Mouse (Mus musculus): Measurements from ENCODE around the gene Gm17334. TPM values are rescaled to one million over a fixed set of nuclear protein-coding genes. Genes with fewer than 3 reads are reported as not detected.

The Gm17334 gene
- polyA plus RNA-seq, 1 experiment from 2014 or later: not detected

DNA sequence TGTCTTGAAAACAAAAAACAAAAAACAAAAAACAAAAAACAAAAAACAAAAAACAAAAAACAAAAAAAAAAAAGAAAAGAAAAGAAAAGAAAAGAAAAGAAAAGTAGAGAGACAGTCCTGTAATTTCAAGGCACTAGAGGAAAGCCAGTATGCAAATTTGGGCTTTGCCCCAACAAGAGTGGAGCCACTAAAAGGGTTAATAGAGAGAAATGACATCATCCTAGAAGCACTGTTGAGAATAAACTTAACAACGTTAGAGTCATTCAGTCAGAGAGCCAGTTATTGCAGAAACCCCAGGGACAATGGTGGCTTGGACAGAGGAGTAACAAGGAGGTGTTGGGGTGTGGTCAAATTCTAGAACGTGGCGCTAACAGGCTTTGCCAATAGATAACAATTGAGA is 41.8 kb upstream of the Gm17334 start:
- WGBS: 43% methylated on average over 3 of the region's 3 CpGs
- H3K4me3 ChIP-seq (ENCODE audit: control insufficient read depth in 1 of 2, insufficient read depth in 1 of 2, low read depth in 1 of 2, low read length in 2 of 2): no peak overlapping the region
- ATAC-seq (ENCODE audit: insufficient number of reproducible peaks, insufficient read depth, low FRiP score, low read depth): no peak
- no peak overlapping the region for H3K27ac ChIP-seq (replicated peaks in 1 of 2; ENCODE audit: control insufficient read depth in 1 of 2, insufficient read depth in 1 of 2, low read depth in 2 of 2, low read length in 2 of 2)
- H3K4me2 ChIP-seq (ENCODE audit: low read length): no peak overlapping the region
- H3K9me3 ChIP-seq (ENCODE audit: control insufficient read depth, low read length): no peaks in the 10 kb centered on the region
- H3K27me3 ChIP-seq (ENCODE audit: control insufficient read depth, insufficient read depth, low read length): no peaks in the 10 kb centered on the region
- H3K9ac ChIP-seq (ENCODE audit: low read length): no peak overlapping the region
- H3K4me1 ChIP-seq (ENCODE audit: control insufficient read depth in 2 of 2, insufficient read depth in 2 of 2, low read length in 2 of 2): no peaks in the 10 kb centered on the region; a peak in 1 of 4 replicates
- H3K36me3 ChIP-seq (ENCODE audit: control insufficient read depth, insufficient read depth, low read length): no peaks in the 10 kb centered on the region

DNA sequence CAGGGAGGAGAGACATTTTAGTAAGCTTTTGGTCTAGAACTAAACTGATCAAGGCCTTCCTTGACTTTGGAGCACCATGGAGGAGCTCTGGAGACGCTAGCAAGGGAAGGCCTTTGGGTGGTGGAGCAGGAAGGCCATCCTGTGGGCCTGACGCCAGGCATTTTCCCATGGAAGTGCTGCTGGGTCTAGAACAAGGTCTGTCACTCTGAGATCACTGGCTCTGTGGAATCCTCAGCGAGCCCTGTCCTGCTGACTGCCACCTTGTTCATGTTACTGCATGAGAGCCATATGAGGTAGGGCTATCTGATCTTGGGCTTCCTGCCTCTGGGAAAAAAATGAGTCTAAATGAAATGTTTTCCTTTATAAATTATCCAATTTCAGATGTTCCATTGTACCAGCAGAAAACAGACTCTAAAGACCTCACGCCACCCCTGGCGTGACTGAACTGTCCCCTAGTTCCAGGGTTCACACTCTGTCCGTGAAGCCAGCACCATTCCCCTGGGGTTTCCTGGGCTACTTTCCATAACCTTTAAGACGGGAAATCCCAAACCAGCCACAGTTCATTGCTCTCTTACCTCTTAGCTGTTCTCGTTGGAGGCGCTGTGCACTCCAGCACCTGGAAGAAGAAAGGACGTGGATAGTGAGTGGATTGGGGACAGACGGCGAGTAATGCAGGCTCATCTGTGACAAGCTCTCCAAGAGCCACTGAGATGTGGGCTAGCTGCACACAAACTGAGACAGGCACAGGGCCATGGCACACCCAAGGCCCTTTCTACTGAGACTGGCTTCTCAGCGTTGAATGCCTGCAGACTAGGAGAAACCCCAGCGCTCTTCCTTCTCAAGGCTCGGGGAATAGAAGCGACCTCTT is 40.2 kb upstream of the Gm17334 start:
- 76% methylated on average over 16 of the region's 16 CpGs for WGBS
- no peak for ATAC-seq (ENCODE audit: insufficient number of reproducible peaks, insufficient read depth, low FRiP score, low read depth)
- H3K4me1 ChIP-seq (ENCODE audit: control insufficient read depth in 2 of 2, insufficient read depth in 2 of 2, low read length in 2 of 2): no peaks in the 10 kb centered on the region; a peak in 1 of 4 replicates

DNA sequence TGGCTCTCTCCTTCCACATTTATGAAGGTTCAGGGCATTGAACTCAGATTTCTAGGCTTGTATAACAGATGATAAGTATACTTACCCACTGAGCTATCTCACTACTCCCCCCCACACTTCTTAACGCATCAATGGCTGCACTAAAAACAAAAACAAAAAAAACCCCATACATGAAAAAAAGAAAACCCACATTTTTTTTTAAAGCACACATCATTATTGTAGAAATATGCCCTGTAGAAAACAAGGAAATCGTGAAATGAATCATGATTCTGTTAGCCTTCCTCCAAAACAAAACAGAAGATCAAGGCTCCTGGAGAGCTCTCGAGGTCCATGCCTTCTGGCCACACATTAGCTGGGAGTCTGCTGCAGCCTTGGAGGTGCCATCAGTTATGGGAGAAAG is 38.3 kb upstream of the Gm17334 start:
- no peak overlapping the region for H3K9ac ChIP-seq (ENCODE audit: low read length)

More for the DNA sequence above, 40.2 kb upstream of the Gm17334 start:
- Histone ChIP-seq H3K9ac (ENCODE audit: low read length) (no peak overlapping the region), H3K4me2 (ENCODE audit: low read length) (no peak overlapping the region), H3K27ac (replicated peaks in 1 of 2; ENCODE audit: control insufficient read depth in 1 of 2, insufficient read depth in 1 of 2, low read depth in 2 of 2, low read length in 2 of 2) (no peak overlapping the region), H3K27me3 (ENCODE audit: control insufficient read depth, insufficient read depth, low read length) (no peaks in the 10 kb centered on the region), H3K4me3 (ENCODE audit: control insufficient read depth in 1 of 2, insufficient read depth in 1 of 2, low read depth in 1 of 2, low read length in 2 of 2) (no peak overlapping the region), H3K9me3 (ENCODE audit: control insufficient read depth, low read length) (no peaks in the 10 kb centered on the region), H3K36me3 (ENCODE audit: control insufficient read depth, insufficient read depth, low read length) (no peaks in the 10 kb centered on the region)

DNA sequence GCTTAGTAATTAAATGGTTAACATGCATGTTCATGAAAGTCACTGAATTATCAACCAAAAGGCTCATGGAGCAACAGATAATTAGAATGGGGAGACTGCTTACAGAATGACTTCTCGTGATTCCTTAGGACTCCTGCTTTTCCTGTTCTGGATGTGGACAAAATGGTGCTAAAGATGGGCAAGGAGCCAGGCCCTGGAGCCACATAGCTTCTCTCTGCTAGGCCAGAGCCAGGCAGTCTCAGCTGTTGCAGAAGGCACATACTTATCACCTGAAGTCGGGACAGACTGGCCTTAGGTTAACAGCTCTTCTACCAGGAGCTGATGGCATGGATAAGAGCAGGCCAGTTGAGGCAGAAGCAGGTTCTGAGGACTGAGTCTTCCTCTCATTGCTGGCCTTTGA is 37.8 kb upstream of the Gm17334 start:
- no peak overlapping the region for H3K27ac ChIP-seq (replicated peaks in 1 of 2; ENCODE audit: control insufficient read depth in 1 of 2, insufficient read depth in 1 of 2, low read depth in 2 of 2, low read length in 2 of 2)
- H3K27me3 ChIP-seq (ENCODE audit: control insufficient read depth, insufficient read depth, low read length): no peaks in the 10 kb centered on the region
- H3K36me3 ChIP-seq (ENCODE audit: control insufficient read depth, insufficient read depth, low read length): no peaks in the 10 kb centered on the region
- no peak for ATAC-seq (ENCODE audit: insufficient number of reproducible peaks, insufficient read depth, low FRiP score, low read depth)
- no peak overlapping the region for H3K4me3 ChIP-seq (ENCODE audit: control insufficient read depth in 1 of 2, insufficient read depth in 1 of 2, low read depth in 1 of 2, low read length in 2 of 2)
- 20% methylated on average over 2 of the region's 2 CpGs for WGBS
- H3K4me2 ChIP-seq (ENCODE audit: low read length): no peak overlapping the region
- H3K9ac ChIP-seq (ENCODE audit: low read length): no peak overlapping the region
- peaks cover 0 to 2% of the 10 kb centered on the region in 2 experiments; a peak in 2 of 4 replicates for H3K4me1 ChIP-seq (ENCODE audit: control insufficient read depth in 2 of 2, insufficient read depth in 2 of 2, low read length in 2 of 2)
- no peaks in the 10 kb centered on the region for H3K9me3 ChIP-seq (ENCODE audit: control insufficient read depth, low read length)

More for the DNA sequence above, 38.3 kb upstream of the Gm17334 start:
- no peaks in the 10 kb centered on the region for H3K36me3 ChIP-seq (ENCODE audit: control insufficient read depth, insufficient read depth, low read length)
- H3K4me1 ChIP-seq (ENCODE audit: control insufficient read depth in 2 of 2, insufficient read depth in 2 of 2, low read length in 2 of 2): no peaks in the 10 kb centered on the region; a peak in 1 of 4 replicates
- no peak overlapping the region for H3K27ac ChIP-seq (replicated peaks in 1 of 2; ENCODE audit: control insufficient read depth in 1 of 2, insufficient read depth in 1 of 2, low read depth in 2 of 2, low read length in 2 of 2)
- H3K4me3 ChIP-seq (ENCODE audit: control insufficient read depth in 1 of 2, insufficient read depth in 1 of 2, low read depth in 1 of 2, low read length in 2 of 2): no peak overlapping the region
- no peaks in the 10 kb centered on the region for H3K27me3 ChIP-seq (ENCODE audit: control insufficient read depth, insufficient read depth, low read length)
- 80% methylated on average over 3 of the region's 3 CpGs for WGBS
- no peak overlapping the region for H3K4me2 ChIP-seq (ENCODE audit: low read length)
- no peak for ATAC-seq (ENCODE audit: insufficient number of reproducible peaks, insufficient read depth, low FRiP score, low read depth)
- H3K9me3 ChIP-seq (ENCODE audit: control insufficient read depth, low read length): no peaks in the 10 kb centered on the region

DNA sequence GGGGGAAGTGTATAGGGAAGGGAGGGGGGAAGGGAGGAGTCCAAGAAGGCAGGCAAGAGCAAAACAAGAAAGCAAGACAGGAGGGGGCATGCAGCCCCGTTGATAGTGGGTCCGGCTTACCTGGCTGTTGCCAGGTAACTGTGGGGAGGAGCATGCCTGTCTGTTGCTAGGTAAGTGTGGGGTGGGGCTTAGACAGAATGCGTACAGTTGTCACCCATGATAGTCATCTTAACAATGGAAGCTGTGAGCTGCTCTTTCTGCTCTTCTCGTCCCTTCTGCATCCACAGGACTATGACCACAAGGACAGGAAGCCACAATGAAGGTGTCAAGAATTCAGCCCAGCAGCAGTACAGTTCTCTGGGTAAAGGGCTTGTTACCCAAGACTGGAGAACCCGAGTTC is 37.2 kb upstream of the Gm17334 start:
- Histone ChIP-seq H3K27ac (replicated peaks in 1 of 2; ENCODE audit: control insufficient read depth in 1 of 2, insufficient read depth in 1 of 2, low read depth in 2 of 2, low read length in 2 of 2) (no peak overlapping the region), H3K36me3 (ENCODE audit: control insufficient read depth, insufficient read depth, low read length) (no peaks in the 10 kb centered on the region), H3K4me3 (ENCODE audit: control insufficient read depth in 1 of 2, insufficient read depth in 1 of 2, low read depth in 1 of 2, low read length in 2 of 2) (no peak overlapping the region), H3K4me1 (ENCODE audit: control insufficient read depth in 2 of 2, insufficient read depth in 2 of 2, low read length in 2 of 2) (peaks cover 0 to 4% of the 10 kb centered on the region in 2 experiments; a peak in 2 of 4 replicates), H3K9ac (ENCODE audit: low read length) (no peak overlapping the region), H3K27me3 (ENCODE audit: control insufficient read depth, insufficient read depth, low read length) (no peaks in the 10 kb centered on the region), H3K4me2 (ENCODE audit: low read length) (no peak overlapping the region), H3K9me3 (ENCODE audit: control insufficient read depth, low read length) (no peaks in the 10 kb centered on the region)
- WGBS: 53% methylated on average over 5 of the region's 5 CpGs
- ATAC-seq (ENCODE audit: insufficient number of reproducible peaks, insufficient read depth, low FRiP score, low read depth): no peak

DNA sequence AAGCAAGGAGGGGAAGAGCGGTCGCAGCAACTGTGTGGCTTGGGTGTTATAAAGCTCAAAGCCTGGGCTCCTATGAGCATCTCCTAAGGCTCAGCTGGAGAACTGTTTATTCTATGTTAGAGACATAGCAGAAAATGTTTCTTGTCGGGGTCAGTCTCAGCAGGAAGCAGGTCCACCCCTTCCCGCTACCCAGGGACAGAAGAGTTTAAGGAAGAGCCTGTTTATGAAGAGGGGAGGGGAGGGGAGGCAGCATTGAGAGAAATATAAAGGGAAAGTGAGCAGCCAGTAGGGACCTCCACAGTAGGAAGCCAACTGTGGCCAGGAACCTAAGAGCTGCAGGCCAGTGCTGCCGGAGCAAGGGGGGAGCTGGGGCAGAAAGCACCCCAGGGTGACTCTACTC is 36.4 kb upstream of the Gm17334 start:
- no peak overlapping the region for H3K4me3 ChIP-seq (ENCODE audit: control insufficient read depth in 1 of 2, insufficient read depth in 1 of 2, low read depth in 1 of 2, low read length in 2 of 2)
- peaks cover 0 to 4% of the 10 kb centered on the region in 2 experiments; a peak in 2 of 4 replicates for H3K4me1 ChIP-seq (ENCODE audit: control insufficient read depth in 2 of 2, insufficient read depth in 2 of 2, low read length in 2 of 2)
- WGBS: 43% methylated on average over 5 of the region's 5 CpGs
- no peaks in the 10 kb centered on the region for H3K9me3 ChIP-seq (ENCODE audit: control insufficient read depth, low read length)
- no peaks in the 10 kb centered on the region for H3K36me3 ChIP-seq (ENCODE audit: control insufficient read depth, insufficient read depth, low read length)
- H3K9ac ChIP-seq (ENCODE audit: low read length): no peak overlapping the region
- no peak overlapping the region for H3K4me2 ChIP-seq (ENCODE audit: low read length)
- no peaks in the 10 kb centered on the region for H3K27me3 ChIP-seq (ENCODE audit: control insufficient read depth, insufficient read depth, low read length)
- ATAC-seq (ENCODE audit: insufficient number of reproducible peaks, insufficient read depth, low FRiP score, low read depth): no peak
- no peak overlapping the region for H3K27ac ChIP-seq (replicated peaks in 1 of 2; ENCODE audit: control insufficient read depth in 1 of 2, insufficient read depth in 1 of 2, low read depth in 2 of 2, low read length in 2 of 2)

DNA sequence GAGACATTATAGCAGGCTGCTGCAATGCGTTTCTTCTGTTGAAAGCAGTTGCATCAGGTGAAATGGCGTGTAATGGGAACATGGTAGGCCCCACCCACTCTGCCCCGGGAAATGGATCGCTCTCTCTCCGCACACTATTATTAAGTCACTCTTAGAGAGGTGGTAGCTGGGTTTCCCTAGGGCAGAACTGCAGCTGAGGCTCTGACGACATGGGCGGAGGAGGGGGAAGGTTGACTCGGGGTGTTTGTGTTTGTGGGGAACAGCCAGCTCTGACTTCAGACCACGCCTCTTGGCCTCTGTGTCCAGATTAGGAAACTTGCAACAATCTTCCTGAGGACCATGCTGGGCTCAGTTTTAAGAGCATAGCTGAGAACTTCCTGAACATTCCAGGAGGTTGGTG is 32.8 kb upstream of the Gm17334 start:
- H3K4me1 ChIP-seq (ENCODE audit: control insufficient read depth in 2 of 2, insufficient read depth in 2 of 2, low read length in 2 of 2): peaks cover 0 to 4% of the 10 kb centered on the region in 2 experiments; a peak in 2 of 4 replicates
- no peaks in the 10 kb centered on the region for H3K36me3 ChIP-seq (ENCODE audit: control insufficient read depth, insufficient read depth, low read length)
- no peak overlapping the region for H3K4me2 ChIP-seq (ENCODE audit: low read length)
- no peaks in the 10 kb centered on the region for H3K27me3 ChIP-seq (ENCODE audit: control insufficient read depth, insufficient read depth, low read length)
- no peak overlapping the region for H3K4me3 ChIP-seq (ENCODE audit: control insufficient read depth in 1 of 2, insufficient read depth in 1 of 2, low read depth in 1 of 2, low read length in 2 of 2)
- 65% methylated on average over 9 of the region's 9 CpGs for WGBS
- H3K27ac ChIP-seq (replicated peaks in 1 of 2; ENCODE audit: control insufficient read depth in 1 of 2, insufficient read depth in 1 of 2, low read depth in 2 of 2, low read length in 2 of 2): no peak overlapping the region
- ATAC-seq (ENCODE audit: insufficient number of reproducible peaks, insufficient read depth, low FRiP score, low read depth): no peak
- no peaks in the 10 kb centered on the region for H3K9me3 ChIP-seq (ENCODE audit: control insufficient read depth, low read length)
- H3K9ac ChIP-seq (ENCODE audit: low read length): no peak overlapping the region
